Mouse (Mus musculus): ENCODE results near the gene Sipa1l1.

Sipa1l1 gene

DNA sequence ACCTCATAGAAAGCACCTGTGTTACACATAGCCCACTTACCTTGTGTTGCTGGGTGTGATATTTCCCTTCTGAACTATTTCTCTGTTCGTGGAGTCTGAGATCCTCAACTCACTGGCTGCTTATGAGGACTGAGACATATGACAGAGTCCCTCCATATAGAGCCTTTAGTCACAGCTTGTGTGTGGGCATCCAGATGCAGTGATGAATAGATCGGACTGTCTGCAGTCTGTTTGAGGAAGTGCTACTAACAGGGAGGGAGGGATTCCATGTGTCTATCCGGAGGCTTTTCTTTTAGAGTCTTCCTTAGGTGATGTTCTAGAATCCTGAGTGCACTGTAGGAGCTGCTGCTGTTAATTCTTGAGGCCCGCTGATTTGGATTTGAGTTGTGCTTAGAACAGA is 165.4 kb downstream of the Sipa1l1 start:
- DNase-seq (ENCODE audit: low spot score in 2 of 2), result no peak

DNA sequence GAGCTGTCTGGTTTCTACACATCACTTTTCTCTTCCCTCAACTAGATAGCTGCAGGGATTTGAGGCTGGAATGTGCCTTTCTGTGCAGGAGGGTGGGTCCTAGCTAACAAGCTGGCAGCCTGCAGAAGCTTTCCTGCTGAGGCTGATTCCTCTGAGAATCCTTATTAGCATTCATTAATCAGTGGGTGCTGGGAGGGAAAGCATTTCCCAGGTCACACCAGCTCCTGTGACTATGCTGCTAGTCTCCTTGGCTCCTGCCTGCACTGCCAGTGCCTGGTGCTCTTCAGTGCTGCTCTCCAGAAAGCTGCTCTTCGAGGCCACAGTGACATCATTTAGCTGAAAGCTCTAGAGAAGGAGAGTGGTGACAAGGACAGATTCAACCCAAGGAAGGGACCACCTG is 166.0 kb downstream of the Sipa1l1 start:
- no peak for DNase-seq (ENCODE audit: low spot score in 2 of 2)

DNA sequence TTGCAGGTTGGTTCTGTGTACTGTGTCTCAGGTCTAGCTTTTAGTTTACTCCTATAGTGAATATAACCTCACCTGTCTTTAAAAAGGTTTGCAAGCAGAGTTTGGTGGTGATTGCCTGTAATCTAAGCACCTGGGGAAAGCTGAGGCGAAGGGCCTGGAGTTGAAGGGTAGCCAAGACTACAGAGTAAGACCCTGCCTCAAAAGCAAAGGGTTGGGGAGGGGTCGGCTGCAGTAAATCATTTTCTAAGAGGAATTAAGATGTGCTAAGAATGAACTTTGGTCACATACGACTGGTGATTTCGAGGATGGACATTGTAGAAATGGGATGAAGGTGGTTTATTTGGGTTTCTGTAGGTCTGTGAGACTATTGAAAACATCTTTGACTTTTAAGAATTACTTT is 169.4 kb downstream of the Sipa1l1 start:
- DNase-seq (ENCODE audit: low spot score in 2 of 2), result no peak

DNA sequence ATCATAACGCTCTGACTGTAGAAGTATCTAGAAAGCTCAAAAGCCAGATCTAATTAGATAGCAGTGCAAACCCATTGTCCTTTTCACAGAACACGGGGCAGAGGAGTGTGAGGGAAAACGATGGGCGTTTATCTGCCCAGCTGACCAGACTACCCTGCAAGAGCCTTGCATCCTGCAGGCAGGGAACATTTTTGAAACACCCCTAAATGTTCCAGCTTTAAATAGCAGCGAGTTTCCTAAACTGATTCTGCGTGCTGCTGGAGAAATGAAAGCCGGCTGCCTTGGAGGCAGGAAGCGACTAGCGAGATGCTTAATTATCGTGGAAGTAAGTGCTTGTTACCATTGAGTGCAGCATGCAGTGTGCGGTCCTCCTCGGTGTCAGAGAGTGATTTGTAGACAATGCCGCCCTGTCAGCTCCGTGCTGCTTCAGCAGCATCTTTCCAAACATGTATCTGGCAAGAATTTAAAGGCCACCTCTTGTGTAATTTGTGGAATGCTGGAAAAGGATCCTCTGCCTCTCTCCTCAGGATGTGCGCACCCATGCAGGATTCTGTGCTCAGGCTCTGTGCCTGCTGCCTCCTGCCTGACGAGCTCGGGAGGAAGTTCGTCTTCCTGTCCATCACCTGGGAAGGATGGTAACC is 170.2 kb downstream of the Sipa1l1 start:
- DNase-seq (ENCODE audit: low spot score in 2 of 2), result peak; percentile 62 to 71

DNA sequence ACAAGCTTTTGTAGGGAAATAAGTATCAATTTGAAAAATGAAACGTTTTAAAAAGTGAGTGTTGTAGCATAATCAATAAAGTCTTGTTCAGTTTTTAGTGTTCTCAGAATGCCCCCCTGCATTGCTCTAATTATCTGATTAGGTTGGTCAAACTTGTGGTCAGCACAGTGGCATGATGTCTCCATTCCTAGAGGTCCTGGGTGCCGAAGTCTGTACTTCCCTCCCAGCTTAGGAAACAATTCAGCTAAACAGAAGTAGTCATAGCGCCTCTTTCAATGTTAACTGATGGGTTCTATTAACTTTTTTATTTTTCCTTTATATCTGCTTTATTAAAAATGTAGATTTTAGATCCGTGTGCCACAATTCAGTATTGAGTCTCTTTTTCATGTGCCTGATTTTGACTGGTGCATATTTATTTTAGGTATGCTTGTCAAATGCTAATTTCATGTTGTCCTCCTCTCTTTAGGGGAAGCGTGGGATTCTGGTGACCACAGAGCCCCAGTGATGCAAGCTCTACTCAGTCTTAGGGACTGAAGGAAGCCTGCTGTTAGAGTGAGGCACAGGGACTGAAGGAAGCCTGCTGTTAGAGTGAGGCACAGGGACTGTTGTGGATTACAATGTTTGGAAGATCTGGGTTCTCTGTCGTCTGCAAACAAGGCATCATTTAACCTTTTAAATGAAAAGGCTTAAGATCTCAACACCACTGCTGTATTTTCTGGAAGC is 171.2 kb downstream of the Sipa1l1 start:
- DNase-seq (ENCODE audit: low spot score in 2 of 2), result no peak

DNA sequence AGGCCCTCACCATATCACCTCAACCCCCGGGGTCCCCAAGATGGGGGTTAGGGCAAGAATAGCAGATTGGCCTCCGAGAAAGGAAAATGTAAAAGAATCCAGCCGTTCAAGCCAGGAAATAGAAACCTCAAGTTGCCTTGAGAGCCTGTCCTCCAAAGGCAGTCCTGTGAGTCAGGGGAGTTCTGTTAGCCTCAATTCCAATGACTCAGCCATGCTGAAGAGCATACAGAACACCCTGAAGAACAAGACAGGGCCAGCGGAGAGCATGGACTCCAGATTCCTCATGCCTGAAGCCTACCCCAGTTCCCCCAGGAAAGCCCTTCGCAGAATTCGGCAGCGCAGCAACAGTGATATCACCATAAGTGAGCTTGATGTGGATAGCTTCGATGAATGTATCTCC is 172.1 kb downstream of the Sipa1l1 start:
- no peak for DNase-seq (ENCODE audit: low spot score in 2 of 2)

DNA sequence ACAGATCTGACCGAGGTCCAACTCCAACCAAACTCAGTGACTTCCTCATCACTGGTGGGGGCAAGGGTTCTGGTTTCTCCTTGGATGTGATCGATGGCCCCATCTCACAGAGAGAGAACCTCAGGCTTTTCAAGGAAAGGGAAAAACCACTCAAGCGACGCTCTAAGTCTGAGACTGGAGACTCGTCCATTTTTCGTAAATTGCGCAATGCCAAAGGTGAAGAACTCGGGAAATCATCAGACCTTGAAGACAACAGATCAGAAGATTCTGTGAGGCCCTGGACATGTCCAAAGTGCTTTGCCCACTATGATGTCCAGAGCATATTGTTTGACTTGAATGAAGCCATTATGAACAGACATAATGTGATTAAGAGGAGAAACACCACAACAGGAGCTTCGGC is 172.6 kb downstream of the Sipa1l1 start:
- DNase-seq (ENCODE audit: low spot score in 2 of 2), result no peak

DNA sequence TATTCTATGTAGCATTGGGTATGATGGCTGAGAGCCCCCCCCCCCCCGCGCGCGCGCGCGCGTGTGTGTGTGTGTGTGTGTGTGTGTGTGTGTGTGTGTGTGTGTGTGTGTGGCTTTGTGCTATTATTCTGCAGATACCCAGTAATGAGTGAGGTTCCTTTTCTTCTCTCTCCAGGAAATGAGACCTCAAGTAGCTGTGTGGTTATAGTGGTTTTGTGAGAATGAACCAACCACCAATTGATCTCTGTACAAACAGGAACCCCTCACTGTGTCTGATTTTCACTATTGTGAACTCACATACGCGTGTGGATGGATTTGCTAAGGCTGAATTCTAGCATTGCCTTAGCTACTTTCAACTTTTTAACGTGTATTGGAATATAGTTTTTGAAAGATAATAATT is 181.0 kb downstream of the Sipa1l1 start:
- DNase-seq (ENCODE audit: low spot score in 2 of 2), result no peak

DNA sequence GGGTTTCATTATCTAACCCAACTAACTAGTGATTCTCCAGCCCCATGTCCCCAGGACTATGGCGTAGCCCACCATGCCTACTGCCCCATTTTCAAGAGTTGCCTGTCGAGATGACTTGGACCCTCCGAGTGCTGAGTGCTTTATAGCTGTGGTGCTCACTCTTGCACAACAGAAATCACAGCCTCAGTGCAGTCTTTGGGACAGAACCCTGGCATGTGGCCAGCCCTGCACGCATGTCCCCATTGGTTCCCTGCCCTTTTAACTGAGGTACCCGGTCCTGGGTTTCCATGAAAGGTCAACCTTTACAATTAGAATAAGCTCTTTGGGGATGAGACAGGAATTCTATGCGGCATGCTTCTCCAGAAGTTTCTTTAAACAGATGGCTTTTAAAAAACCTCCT is 181.8 kb downstream of the Sipa1l1 start:
- no peak for DNase-seq (ENCODE audit: low spot score in 2 of 2)

DNA sequence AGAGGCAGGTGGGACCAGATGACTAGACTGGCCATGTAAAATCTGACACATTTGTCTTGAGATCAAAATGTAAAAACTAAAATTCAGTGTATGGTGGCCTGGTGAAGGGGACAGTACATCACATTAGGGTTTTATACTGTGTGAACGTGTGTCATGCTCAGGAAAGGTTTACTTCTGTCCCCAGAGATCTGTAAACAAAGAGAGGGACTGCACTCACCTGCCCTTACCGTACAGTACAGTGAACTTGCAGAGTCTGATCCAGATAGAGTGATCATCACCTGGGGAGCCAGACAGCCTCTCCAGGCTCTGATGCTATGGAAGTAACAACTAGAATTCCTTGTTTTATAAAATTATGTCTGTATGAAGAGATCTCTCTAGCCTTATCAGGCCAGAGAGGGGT is 184.5 kb downstream of the Sipa1l1 start:
- no peak for DNase-seq (ENCODE audit: low spot score in 2 of 2)

DNA sequence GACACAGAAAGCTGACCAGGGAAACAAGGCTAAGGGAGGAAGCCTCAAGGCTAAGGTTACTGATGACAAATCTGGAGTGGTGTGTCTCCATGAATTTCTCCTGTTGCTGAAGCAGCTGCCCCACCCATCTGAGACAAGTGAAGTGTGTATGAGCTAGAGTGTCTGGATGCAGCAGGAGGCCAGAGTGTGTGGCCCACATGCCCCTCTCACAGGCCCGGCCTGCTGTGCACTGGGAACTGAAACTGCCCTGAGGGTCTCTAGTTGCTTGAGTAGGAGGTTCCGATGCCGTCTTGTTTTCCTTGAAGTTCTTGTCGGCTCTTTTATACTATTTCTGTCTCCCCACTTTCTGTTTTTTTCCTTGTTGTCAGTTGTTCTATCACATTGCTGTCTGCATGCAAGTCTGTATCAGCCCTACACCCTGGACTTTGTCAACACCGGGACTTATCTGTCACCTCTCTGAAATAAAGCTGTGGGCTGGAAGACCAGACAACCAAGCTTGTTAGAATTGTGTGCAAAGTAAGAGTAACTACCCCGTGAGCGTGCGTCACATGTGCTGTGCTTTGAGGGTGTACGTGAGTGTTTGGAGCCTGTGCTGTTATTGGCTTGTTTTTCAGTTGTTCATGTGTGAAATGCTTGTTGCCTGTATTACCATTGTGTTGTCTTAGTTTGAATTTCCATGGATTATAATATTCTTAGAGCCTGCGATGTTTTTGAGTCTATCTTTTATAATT is 186.5 kb downstream of the Sipa1l1 start:
- DNase-seq (ENCODE audit: low spot score in 2 of 2), result no peak

DNA sequence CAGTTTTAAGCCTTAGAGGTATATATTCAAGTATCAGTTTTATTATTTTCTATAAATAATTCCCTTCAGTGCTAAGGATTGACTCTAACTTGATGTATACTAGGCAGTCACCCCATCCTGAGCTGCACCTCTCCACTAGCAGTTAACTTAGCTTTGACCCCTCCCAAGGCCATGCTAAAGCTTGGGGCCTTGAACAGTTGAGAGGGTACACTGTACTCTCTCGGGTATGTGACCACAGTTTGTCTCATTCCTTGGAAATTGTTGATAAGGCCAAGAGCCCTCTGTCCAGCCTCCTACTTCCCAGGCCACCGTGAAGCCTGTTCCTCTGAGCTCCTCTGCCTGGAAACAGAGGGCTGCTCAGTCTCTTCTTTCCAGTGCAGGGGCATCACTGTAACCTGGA is 187.4 kb downstream of the Sipa1l1 start:
- no peak for DNase-seq (ENCODE audit: low spot score in 2 of 2)

DNA sequence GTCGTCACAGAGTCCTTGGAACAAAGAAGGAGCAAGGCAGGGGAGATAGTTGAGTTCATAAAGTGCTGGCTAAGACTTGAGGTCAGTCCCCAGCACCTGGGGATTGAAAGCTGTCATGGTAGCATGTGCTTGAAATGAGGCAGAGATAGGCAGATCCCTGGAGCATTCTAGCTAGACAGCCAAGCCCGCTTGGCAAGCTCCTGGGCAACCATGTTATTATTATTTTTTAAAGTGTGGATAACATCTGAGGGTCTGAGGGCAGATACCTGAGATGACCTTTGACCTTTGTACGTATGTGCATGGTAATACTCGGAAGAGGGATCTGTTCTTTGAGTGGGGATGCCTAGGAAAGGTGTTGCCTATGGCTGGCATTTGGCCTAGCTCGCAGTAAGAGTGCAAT is 188.3 kb downstream of the Sipa1l1 start:
- no peak for DNase-seq (ENCODE audit: low spot score in 2 of 2)

DNA sequence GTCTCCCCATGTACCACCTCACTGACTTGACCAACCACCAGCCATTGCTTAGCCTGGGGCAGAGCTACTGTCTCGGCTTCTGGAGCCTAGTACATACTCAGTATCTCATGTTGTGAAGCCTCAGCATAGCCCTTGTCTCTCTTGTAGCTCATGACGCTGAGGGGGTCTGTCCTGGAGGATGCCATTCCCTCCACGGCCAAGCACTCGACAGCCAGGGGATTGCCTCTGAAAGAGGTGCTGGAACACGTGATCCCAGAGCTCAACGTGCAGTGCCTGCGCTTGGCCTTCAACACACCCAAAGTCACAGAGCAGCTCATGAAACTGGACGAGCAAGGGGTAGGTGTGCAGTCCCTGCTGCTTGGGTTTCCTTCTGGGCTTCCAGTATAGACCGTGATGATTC is 193.7 kb downstream of the Sipa1l1 start:
- DNase-seq (ENCODE audit: low spot score in 2 of 2), result no peak

DNA sequence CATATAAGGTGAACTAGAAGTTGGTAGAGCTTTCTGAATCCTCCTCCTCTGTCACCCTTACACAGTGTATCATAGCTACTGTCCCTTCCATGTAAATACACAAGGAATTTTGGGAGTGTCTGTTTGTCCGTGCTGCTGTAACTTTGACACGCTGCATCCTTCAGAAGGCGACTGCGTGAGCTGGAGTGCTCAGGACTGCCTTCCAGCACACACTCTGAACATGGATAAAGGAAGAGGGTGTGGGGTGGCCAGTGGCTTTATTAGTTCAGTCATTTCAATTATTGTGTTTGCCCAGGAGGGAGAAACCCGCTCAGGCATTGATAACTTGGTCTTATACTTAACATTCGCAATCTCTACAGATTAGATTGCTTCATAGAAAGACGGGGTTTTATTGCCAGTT is 195.1 kb downstream of the Sipa1l1 start:
- DNase-seq (ENCODE audit: low spot score in 2 of 2), result no peak

DNA sequence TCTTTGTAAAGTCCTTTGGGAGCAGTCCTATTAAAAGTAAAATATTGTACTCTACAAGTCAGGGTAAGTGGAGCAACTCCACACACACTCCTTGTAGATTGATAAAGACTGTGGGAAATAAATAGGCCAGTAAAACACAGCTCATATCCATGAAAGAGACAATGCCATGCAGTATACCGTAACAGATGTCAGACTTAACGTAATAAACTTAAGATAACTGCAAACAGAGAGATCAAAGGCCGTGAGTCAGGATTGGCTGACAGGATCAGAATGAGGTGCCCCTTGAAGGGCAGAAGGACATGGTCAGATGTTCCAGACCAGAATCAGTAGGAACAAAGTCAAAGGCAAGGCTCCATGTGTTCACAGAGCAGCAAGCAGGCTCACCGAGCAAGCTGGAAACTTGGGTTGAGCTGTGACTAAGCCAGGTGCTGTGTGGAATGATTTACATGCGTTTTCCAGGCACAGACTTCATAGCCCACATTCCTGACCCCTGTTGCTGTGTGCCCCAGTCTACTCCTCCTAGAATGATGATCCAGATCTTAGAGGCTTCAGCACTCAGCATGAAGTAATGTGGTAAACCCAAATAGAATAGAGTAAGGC is 196.3 kb downstream of the Sipa1l1 start:
- DNase-seq (ENCODE audit: low spot score in 2 of 2), result no peak

DNA sequence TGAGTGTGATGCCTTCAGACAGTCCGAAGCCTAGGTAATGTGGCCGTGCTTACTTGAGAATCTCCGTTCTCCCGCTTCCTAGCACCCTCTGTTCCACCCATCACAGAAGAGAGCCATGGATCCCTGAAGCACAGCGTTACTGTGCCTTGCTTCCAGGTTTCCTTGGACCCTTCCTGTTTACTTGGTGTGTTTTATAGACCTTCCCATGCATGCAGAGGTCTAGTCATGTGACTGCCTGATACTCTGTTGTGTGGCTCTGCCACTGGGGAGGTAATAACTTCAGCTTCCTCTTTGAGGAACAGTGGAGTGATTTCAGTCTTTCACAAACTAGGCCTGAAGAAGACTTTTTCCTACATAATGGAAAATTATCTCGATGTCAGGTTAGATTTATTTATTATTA is 197.6 kb downstream of the Sipa1l1 start:
- no peak for DNase-seq (ENCODE audit: low spot score in 2 of 2)

DNA sequence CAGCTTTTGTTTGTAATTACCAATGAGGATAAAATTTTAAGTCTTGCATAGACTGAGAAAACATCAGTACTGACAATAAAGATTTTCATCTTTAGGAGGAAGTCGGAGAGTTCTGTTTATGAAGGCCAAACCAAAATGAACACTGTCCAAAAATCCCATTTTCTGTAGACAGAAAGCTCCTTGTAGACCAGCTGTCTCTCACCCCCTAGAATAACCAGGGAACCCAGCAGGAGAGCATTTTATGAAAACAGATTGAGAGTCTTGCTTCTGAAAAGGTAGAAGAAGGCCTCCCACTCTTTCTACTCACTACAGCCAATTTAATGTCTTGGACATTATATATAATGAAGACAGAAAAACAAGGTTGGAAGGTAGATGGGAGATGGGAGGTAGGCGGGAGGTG is 198.2 kb downstream of the Sipa1l1 start:
- DNase-seq (ENCODE audit: low spot score in 2 of 2), result no peak

DNA sequence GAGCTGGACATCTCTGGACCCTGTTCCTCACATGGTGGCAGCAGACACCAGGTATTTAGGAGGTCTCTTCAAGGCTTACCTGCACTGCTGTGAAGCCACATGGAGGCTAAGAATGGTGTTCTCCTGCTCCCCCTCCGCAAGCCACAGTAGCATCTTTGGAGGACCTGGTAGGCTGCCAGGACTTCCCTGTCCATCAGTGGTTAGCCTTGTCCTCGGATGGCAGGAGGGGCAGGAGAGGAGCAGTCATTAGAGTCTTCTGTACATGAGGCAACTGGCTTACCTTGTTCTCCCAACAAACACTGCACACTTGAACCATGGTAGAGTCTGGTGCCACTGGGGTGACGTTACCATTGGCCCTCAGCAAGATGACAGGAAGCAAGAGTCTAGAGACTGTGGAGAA is 198.9 kb downstream of the Sipa1l1 start:
- no peak for DNase-seq (ENCODE audit: low spot score in 2 of 2)

DNA sequence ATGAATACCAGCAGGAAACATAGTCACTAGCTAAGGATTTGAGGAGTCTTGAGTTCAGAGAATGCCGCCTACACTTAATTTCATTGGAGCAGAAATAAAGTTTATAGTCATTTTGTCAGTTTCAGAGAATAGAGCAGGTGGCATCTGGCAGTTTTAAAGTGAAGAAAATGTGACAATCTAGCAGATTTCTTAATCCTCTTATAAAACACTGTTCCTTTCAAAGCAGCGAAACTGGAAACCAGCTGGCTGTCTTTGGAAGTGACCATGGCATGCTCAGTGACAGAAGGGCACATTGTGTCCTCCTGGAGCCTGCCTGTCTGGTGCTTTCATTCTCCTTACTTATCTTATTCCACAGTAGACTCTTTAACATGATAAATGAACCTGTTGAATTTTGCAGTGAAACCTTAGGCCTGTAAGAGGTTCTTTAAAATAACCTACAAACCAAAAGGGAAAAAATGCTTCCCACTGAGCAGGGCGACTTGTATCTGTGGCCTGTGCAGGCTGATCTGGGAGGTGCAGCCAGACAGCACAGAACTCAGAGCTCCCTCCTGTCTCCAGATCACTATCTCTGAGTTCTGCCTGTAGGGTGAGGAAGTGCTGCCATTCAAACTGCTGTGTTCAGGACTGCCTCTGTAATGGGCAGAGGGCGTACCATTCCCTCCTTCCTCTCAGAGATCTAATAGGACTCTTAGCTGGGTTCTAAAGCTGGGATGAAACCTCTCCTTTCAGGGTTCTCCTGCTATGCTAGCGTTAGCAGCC is 200.5 kb downstream of the Sipa1l1 start:
- no peak for DNase-seq (ENCODE audit: low spot score in 2 of 2)

DNA sequence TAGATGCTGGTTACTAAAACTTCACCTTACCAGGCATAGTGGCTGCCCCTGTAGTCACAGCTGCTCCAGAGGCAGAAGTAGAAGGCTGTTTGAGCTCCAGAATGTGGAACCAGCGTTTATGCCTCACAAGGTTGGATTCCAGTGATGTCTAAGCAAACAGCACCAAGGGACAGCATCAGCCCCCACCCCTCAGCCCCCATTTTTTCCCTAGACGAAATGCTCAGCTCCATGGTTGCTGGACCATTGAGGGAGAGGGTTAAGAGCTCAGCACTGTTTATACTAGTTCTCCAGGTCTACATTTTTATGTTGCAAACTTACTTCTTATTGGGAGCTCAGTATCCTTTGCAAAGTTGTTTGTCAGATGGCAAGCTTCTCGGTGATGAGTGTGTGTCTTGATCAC is 202.1 kb downstream of the Sipa1l1 start:
- DNase-seq (ENCODE audit: low spot score in 2 of 2), result no peak

DNA sequence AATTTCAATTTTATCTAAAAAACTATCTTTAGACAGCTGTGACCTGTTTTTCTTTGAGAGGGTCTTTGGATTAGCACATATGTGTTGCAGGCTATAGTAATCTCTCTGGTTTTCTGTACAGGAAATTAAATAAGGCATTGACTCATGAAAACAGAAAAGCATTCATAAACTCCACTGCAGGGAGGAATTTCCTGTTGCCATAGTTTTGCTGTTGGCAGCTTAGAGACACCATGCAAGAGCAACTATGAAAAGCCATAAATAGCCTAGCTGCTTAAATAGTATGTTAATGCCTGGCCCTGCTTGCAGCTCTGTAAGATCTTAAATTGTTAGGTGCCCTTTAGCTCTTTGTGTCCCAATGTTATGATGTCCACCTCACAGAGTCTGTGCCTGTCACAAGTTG is 204.9 kb downstream of the Sipa1l1 start:
- no peak for DNase-seq (ENCODE audit: low spot score in 2 of 2)

All from right cerebral cortex, postnatal 36 days (tissue).